Mouse (Mus musculus): ENCODE results near the gene Zfp637.
"Not testable (repeated sequence)": the region's sequence is repeated elsewhere in the genome, so short reads cannot be mapped to it uniquely, and the experiment has no call there.

Zfp637 gene

DNA sequence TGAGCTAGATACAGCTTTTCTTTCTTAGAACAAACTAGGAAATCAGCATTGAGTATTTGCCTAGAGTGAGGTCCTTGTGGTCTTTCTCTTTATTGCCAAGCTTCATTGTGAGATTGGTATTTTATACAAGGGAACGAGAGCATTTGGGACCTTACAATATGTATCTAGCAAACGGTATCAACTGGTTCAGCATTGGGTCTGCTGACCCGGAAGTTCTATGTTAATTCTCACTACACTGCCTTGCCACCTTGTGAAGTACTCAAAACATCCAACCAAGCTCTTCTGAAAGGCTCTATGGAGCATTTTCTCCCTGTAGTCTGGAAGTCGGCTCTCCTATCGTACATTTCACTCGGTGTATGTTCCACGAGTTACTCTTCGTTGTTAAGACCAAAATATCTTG is 22.8 kb downstream of the Zfp637 start:
- DNase-seq (ENCODE audit: low read depth, low spot score), result no peak

- no peak for DNase-seq (ENCODE audit: low read depth, low spot score)
Measured at GRCm38 (mm10) chr6:117868187-117868586, 27.2 kb downstream of the Zfp637 start.

GRCm38 (mm10) chr6:117871034-117871433 is 30.1 kb downstream of the Zfp637 start:
- DNase-seq (ENCODE audit: low read depth, low spot score), result no peak

GRCm38 (mm10) chr6:117873450-117873849 is 32.5 kb downstream of the Zfp637 start:
- not testable (repeated sequence) for DNase-seq (ENCODE audit: low read depth, low spot score)

- no peak for DNase-seq (ENCODE audit: low read depth, low spot score)
Measured at GRCm38 (mm10) chr6:117874621-117875281, 33.8 kb downstream of the Zfp637 start.

DNA sequence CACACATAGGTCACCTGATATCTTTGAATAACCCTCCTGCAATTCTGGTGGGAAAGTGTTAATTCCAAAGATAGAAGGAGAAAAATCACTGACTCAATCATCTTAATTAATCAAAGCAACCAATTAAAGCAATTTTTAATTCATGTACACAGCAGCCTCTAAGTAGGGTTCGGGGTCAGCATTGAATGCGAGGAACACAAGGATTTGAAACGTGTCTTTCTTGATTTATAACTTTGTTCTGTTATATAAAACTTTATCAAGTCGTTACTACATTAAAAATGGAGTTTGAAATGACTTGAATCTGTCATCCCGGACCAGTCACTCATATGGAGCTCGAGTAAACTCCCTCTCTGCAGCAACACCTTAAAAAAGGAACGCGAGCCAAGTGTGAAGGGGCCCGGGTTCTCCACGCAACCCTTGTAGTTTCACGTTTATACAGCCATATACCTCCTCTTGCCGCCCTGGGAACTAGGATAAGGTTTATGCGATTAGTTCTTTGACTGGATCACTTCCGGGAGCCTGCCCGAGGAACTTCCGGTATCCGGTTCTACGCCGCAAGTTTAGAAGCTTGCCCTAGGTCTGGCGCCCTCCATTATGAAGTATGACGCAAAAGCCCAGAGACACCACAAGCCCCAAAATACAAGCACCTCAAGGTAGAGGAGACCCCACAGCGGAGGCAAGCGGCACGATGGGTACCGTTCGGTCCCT is 37.9 kb downstream of the Zfp637 start:
- peak; percentile 86 for DNase-seq (ENCODE audit: low read depth, low spot score)

GRCm38 (mm10) chr6:117879408-117880115 is 38.6 kb downstream of the Zfp637 start:
- peak; percentile 99 for DNase-seq (ENCODE audit: low read depth, low spot score)

- no peak for DNase-seq (ENCODE audit: low read depth, low spot score)
Measured at GRCm38 (mm10) chr6:117880394-117880838, 39.4 kb downstream of the Zfp637 start.

- DNase-seq (ENCODE audit: low read depth, low spot score), result no peak
Measured at GRCm38 (mm10) chr6:117881229-117881628, 40.2 kb downstream of the Zfp637 start.

- no peak for DNase-seq (ENCODE audit: low read depth, low spot score)
Measured at GRCm38 (mm10) chr6:117881997-117882396, 41.0 kb downstream of the Zfp637 start.

DNA sequence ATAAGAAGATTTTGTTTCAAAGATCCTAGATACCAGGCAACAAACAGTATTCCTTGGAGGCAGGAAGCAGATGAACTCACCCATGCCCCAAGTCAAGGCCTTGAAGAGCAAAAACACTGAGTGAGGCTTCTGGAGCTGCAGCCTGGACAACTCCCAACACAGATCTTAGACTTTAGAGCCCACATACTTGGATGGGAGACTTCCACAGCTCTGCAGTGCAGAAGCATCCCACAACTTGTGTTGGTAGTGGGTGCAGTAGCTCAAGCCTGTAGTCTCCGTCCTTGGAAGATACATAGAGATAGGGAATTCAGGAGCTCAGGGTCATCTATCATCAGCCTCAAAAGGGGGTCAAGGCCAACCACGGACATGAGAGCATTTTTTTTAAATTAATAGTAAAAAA is 45.0 kb downstream of the Zfp637 start:
- no peak for DNase-seq (ENCODE audit: low read depth, low spot score)

DNA sequence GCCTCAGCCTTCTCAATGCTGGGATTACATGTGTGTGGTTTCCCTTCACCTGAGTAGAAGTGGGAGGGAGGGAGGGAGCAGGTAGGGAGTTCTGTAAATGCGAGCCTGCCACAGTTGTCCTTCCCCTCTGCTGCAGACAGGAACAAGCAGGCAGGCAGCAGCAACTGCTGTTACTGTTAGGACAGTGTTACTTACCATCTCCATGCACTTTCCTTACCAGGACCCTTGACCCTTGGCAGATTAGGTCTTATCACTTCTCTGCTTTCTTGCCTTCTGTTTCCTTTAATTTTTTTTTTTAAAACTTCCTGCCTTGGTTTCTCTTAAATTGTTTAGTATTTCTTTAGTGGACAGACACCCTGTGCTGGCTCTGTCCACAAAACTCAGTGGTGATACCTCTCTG is 47.1 kb downstream of the Zfp637 start:
- DNase-seq (ENCODE audit: low read depth, low spot score), result no peak

GRCm38 (mm10) chr6:117888642-117889096 is 47.7 kb downstream of the Zfp637 start:
- DNase-seq (ENCODE audit: low read depth, low spot score), result no peak

GRCm38 (mm10) chr6:117890257-117890656 is 49.3 kb downstream of the Zfp637 start:
- DNase-seq (ENCODE audit: low read depth, low spot score), result no peak

DNA sequence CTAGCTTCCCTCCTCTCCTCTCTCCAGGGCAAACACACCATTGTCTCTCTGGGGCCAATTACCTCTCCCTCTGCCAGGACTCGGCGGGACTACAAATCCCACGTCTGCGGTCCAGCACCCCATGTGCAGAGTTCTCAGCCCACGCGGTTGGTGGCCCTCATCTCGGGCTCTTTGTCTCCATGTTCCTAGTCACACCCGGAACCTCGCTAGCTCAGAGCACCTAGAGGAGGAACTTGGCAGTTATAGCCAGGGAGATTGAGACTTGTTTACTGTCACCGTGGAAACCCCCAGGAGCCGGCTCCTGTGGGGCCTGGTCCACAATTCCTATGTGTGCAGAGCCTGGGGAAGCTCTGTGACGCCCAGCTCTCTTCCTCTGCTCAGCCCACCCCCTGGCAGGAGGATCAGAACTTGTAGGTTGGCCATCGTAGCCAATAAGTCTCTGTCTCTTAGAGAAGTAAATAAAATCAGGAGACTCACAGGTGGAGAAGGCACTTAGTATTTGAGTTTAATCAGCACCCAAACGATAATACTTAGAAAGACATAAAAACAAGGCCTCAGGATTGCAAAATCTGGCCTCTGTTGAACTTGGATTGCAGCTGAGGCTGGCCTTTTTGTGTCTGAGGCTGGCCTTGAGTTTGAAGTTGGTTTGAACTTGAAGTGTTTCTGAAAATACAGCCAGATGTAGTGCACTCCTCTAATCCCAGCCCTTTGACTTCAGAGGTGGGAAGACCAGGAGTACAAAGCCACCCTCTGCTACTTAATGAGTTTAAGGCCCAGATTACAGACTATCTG is 50.6 kb downstream of the Zfp637 start:
- no peak for DNase-seq (ENCODE audit: low read depth, low spot score)

DNA sequence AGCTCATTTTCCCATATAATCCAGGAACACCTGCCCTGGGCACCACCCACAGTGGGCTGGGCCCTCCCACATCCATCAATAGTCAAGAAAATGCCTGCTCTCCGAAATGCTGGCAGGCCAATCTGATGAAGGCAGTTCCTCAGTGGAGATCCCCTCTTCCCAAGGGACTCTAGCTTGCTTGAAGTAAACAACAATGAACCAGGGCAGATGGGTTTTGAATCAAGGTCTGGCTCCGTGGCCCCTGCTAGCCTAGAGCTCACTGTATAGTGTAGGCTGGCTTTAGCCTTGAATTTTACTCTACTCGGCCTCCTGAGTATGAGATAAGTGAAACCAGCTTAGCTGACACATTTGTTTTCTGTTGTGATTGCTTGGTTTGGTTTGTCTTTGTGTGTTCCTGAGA is 51.4 kb downstream of the Zfp637 start:
- DNase-seq (ENCODE audit: low read depth, low spot score), result no peak

DNA sequence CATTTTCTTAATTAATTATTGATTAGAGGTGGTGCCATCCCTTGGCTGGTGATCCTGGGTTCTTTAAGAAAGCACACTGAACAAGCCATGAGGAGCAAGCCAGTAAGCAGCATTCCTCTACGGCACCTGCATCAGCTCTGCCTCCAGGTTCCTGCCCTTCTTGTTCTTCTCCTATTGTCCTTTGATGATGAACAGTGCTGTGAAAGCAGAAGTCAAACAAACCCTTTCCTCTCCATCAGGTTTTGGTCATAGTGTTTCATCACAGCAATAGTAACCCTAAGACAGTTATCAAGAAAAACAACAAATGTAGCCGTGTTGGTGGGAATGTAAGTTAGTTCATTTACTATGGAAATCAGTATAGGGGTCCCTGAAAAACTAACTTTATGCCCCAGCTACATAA is 52.5 kb downstream of the Zfp637 start:
- no peak for DNase-seq (ENCODE audit: low read depth, low spot score)
